Mouse (Mus musculus) ES-Bruce4 (cell line): Measurements from ENCODE around the gene Tenm2. TPM values are rescaled to one million over a fixed set of nuclear protein-coding genes. Genes with fewer than 3 reads are reported as not detected.
A peak's percentile ranks its signal among the peaks of the same experiment; 100 is the strongest.

Source experiments
- H3K27ac ChIP-seq: 2 replicates; pipeline ENCODE4 v1.5.1; 2012; ENCODE audit warnings: low read length, inconsistent platforms; ENCODE audit not compliant: insufficient read depth
- H3K27me3 ChIP-seq: 2 replicates; pipeline ENCODE4 v1.6.1; 2012; ENCODE audit warnings: mild to moderate bottlenecking, low read length, inconsistent platforms; ENCODE audit not compliant: control insufficient read depth, poor library complexity, insufficient read depth, severe bottlenecking
- H3K36me3 ChIP-seq: 2 replicates; pipeline ENCODE4 v1.6.1; 2012; ENCODE audit warnings: inconsistent platforms, mild to moderate bottlenecking, low read length, moderate library complexity; ENCODE audit not compliant: control insufficient read depth, poor library complexity, insufficient read depth, severe bottlenecking
- H3K4me1 ChIP-seq: one replicate; pipeline ENCODE4 v1.8.1; 2011; ENCODE audit warnings: low read length; ENCODE audit not compliant: control insufficient read depth, insufficient read depth
- H3K4me3 ChIP-seq: 2 replicates; pipeline ENCODE4 v1.5.1; 2011; ENCODE audit warnings: low read depth, mild to moderate bottlenecking, low read length
- H3K9ac ChIP-seq: 2 replicates; pipeline ENCODE4 v1.6.1; 2012; ENCODE audit warnings: low read depth, mild to moderate bottlenecking, inconsistent platforms; ENCODE audit not compliant: poor library complexity, severe bottlenecking
- H3K9me3 ChIP-seq: replicated peaks from 2 replicates; pipeline ENCODE4 v1.6.1; 2012; ENCODE audit warnings: mild to moderate bottlenecking, low read length, inconsistent platforms; ENCODE audit not compliant: control insufficient read depth, poor library complexity, insufficient read depth, severe bottlenecking
- CTCF ChIP-seq: IDR thresholded peaks from one replicate; pipeline ENCODE4 v1.8.1; 2011; ENCODE audit warnings: low read depth, low read length
- EP300 ChIP-seq: IDR thresholded peaks from 2 replicates; pipeline ENCODE4 v1.6.1; 2011; ENCODE audit warnings: low read depth, low read length; ENCODE audit not compliant: insufficient read depth
- POLR2A ChIP-seq: IDR thresholded peaks from one replicate; pipeline ENCODE4 v1.8.1; 2011; ENCODE audit warnings: low read length; ENCODE audit not compliant: insufficient read depth
- polyA plus RNA-seq: library from polyadenylated mRNA; stranded (reverse); fragments of >200 nt; gene quantifications from 2 replicates; pipeline ENCODE4 v1.2.4, GENCODE M21; 2011; ENCODE audit warnings: low read depth; ENCODE audit not compliant: missing spikeins, insufficient read depth, insufficient read length

Tenm2 gene
- polyA plus RNA-seq, 1 experiment, result not detected

DNA sequence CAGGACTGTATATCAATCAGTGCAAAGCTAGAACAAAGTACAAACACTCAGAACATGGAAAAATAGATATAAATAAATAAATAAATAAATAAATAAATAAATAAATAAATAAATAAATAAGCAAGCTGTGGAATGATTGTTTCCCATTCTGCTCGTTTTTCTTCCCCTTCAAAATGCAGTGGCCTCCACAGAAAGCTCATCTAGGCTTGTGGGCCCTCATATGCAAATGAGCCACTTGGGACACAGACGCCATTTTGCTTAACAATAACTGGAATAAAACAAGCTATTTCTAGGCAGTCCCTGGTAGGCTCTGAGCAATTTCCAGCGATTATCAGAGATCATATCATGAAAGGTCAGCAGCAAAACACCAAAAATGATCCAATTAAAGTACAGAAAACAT is 672.9 kb downstream of the Tenm2 start:
- no peak overlapping the region for H3K4me3 ChIP-seq
- no peaks in the 10 kb centered on the region for H3K9me3 ChIP-seq
- H3K27ac ChIP-seq, result no peak overlapping the region
- no peaks in the 10 kb centered on the region for H3K4me1 ChIP-seq
- no peak overlapping the region for H3K9ac ChIP-seq
- H3K36me3 ChIP-seq, result no peaks in the 10 kb centered on the region
- no peak for TF ChIP-seq POLR2A
- no peak for TF ChIP-seq CTCF
- no peak for TF ChIP-seq EP300
- H3K27me3 ChIP-seq, result no peaks in the 10 kb centered on the region; the same call in 1 of the 2 replicates

GRCm38 (mm10) chr11:36560785-36561548 is 674.8 kb downstream of the Tenm2 start:
- H3K9me3 ChIP-seq, result no peaks in the 10 kb centered on the region

GRCm38 (mm10) chr11:36557316-36557715 is 678.4 kb downstream of the Tenm2 start:
- Histone ChIP-seq H3K36me3 (no peaks in the 10 kb centered on the region), H3K9me3 (no peaks in the 10 kb centered on the region), H3K4me1 (no peaks in the 10 kb centered on the region), H3K9ac (no peak overlapping the region), H3K27ac (no peak overlapping the region), H3K4me3 (no peak overlapping the region), H3K27me3 (no peaks in the 10 kb centered on the region; the same call in 1 of the 2 replicates)
- TF ChIP-seq CTCF (no peak), POLR2A (no peak), EP300 (no peak)

More at GRCm38 (mm10) chr11:36560785-36561548, 674.8 kb downstream of the Tenm2 start:
- TF ChIP-seq EP300 (no peak), CTCF (no peak), POLR2A (no peak)
- Histone ChIP-seq H3K9ac (no peak overlapping the region), H3K27ac (no peak overlapping the region), H3K4me1 (no peaks in the 10 kb centered on the region), H3K36me3 (no peaks in the 10 kb centered on the region), H3K4me3 (no peak overlapping the region), H3K27me3 (no peaks in the 10 kb centered on the region; the same call in 1 of the 2 replicates)

GRCm38 (mm10) chr11:36553286-36553685 is 682.5 kb downstream of the Tenm2 start:
- H3K9ac ChIP-seq, result no peak overlapping the region
- no peaks in the 10 kb centered on the region for H3K27me3 ChIP-seq
- no peak overlapping the region for H3K4me3 ChIP-seq
- no peaks in the 10 kb centered on the region for H3K9me3 ChIP-seq
- H3K36me3 ChIP-seq, result no peaks in the 10 kb centered on the region
- no peaks in the 10 kb centered on the region for H3K4me1 ChIP-seq
- TF ChIP-seq POLR2A (no peak), CTCF (no peak), EP300 (no peak)
- H3K27ac ChIP-seq, result 0 out of 2 replicates have a peak overlapping the region, but pooled peaks have one; percentile 49

DNA sequence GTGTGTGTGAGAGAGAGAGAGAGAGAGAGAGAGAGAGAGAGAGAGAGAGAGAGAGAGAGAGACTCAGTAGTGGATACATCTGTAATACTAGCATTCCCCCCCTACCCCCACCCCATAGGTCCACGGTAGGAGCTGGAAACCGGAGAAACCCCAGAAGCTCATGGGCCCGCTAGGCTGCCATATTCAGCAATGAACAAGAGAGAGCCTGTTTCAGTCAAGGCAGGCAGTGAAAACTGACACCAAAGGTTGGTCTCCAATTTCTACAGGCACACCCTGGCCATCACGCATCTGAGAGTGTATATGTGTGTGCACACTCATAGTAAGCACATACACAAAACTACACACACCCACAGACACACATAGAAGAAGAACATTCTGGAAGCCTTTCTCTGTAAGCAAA is 685.1 kb downstream of the Tenm2 start:
- no peaks in the 10 kb centered on the region for H3K9me3 ChIP-seq
- no peaks in the 10 kb centered on the region for H3K27me3 ChIP-seq
- no peak for TF ChIP-seq EP300
- no peak for TF ChIP-seq POLR2A
- no peak for TF ChIP-seq CTCF
- H3K4me3 ChIP-seq, result no peak overlapping the region
- H3K4me1 ChIP-seq, result no peaks in the 10 kb centered on the region
- H3K27ac ChIP-seq, result no peak overlapping the region
- H3K9ac ChIP-seq, result no peak overlapping the region
- H3K36me3 ChIP-seq, result no peaks in the 10 kb centered on the region
